Mouse (Mus musculus) testis, adult 2 months (tissue): ENCODE results near the gene Polr2e. TPM values are rescaled to one million over a fixed set of nuclear protein-coding genes. Genes with fewer than 3 reads are reported as not detected.
"Not testable (repeated sequence)": the region's sequence is repeated elsewhere in the genome, so short reads cannot be mapped to it uniquely, and the experiment has no call there.

Source experiments
- H3K27ac ChIP-seq: fragments of 200-500 bp; 2 replicates; pipeline ENCODE4 v1.5.1; 2012; ENCODE audit warnings: low read depth, low read length; ENCODE audit not compliant: control insufficient read depth, insufficient read depth
- H3K27me3 ChIP-seq: fragments of 200-500 bp; 2 replicates; pipeline ENCODE4 v1.6.1; 2012; ENCODE audit warnings: mild to moderate bottlenecking, low read length, moderate library complexity; ENCODE audit not compliant: control insufficient read depth, insufficient read depth
- H3K36me3 ChIP-seq: fragments of 200-500 bp; 2 replicates; pipeline ENCODE4 v1.6.1; 2012; ENCODE audit warnings: mild to moderate bottlenecking, low read length; ENCODE audit not compliant: control insufficient read depth, insufficient read depth
- H3K4me1 ChIP-seq: fragments of 200-500 bp; 2 replicates; pipeline ENCODE4 v1.6.1; 2012; ENCODE audit warnings: low read length; ENCODE audit not compliant: control insufficient read depth, insufficient read depth
- H3K4me3 ChIP-seq: fragments of 200-500 bp; 2 replicates; pipeline ENCODE4 v1.5.1; 2012; ENCODE audit warnings: low read depth, mild to moderate bottlenecking, low read length, moderate library complexity, mixed read lengths; ENCODE audit not compliant: control insufficient read depth
- CTCF ChIP-seq: fragments of 200-500 bp; IDR thresholded peaks from 2 replicates; pipeline ENCODE4 v1.5.1; 2012; ENCODE audit warnings: low read depth, mild to moderate bottlenecking, inconsistent platforms, low read length, moderate library complexity; ENCODE audit not compliant: control insufficient read depth, insufficient read depth, insufficient replicate concordance
- POLR2A ChIP-seq: fragments of 200-500 bp; IDR thresholded peaks from 2 replicates; pipeline ENCODE4 v1.6.1; 2012; ENCODE audit warnings: low read depth, mild to moderate bottlenecking, inconsistent platforms, low read length, moderate library complexity; ENCODE audit not compliant: control insufficient read depth
- polyA plus RNA-seq: library from polyadenylated mRNA; depleted of rRNA; stranded (reverse); fragments of >200 nt; gene quantifications from 2 replicates; pipeline ENCODE4 v1.2.3, GENCODE M21; 2012

Gene Polr2e
- polyA plus RNA-seq, 1 experiment: 104 TPM

GRCm38 (mm10) chr10:80056976-80057682 lies 17.5 kb upstream of the Polr2e start:
- Histone ChIP-seq H3K27ac (no peak overlapping the region), H3K27me3 (no peaks in the 10 kb centered on the region), H3K4me3 (no peak overlapping the region), H3K4me1 (peaks cover 5% of the 10 kb centered on the region; the same call in 1 of the 2 replicates), H3K36me3 (no peaks in the 10 kb centered on the region; the same call in 1 of the 2 replicates)
- TF ChIP-seq CTCF (no peak), POLR2A (no peak)

GRCm38 (mm10) chr10:80056506-80056905 lies 16.9 kb upstream of the Polr2e start:
- Histone ChIP-seq H3K4me3 (peak overlapping the region; percentile 16), H3K4me1 (peaks cover 7% of the 10 kb centered on the region; the same call in 1 of the 2 replicates), H3K27me3 (no peaks in the 10 kb centered on the region), H3K36me3 (no peaks in the 10 kb centered on the region; the same call in 1 of the 2 replicates), H3K27ac (no peak overlapping the region)
- TF ChIP-seq POLR2A: no peak; the same call in 1 of the 2 replicates
- TF ChIP-seq CTCF: no peak

GRCm38 (mm10) chr10:80055891-80056290 lies 16.3 kb upstream of the Polr2e start:
- Histone ChIP-seq H3K36me3 (no peaks in the 10 kb centered on the region; the same call in 1 of the 2 replicates), H3K4me3 (peak overlapping the region; percentile 98), H3K4me1 (peaks cover 10% of the 10 kb centered on the region; the same call in 1 of the 2 replicates), H3K27ac (no peak overlapping the region), H3K27me3 (no peaks in the 10 kb centered on the region)
- TF ChIP-seq CTCF (no peak), POLR2A (no peak)

- Histone ChIP-seq H3K36me3 (no peaks in the 10 kb centered on the region; the same call in 1 of the 2 replicates), H3K4me3 (peak overlapping the region; percentile 98), H3K27me3 (no peaks in the 10 kb centered on the region), H3K4me1 (peaks cover 11% of the 10 kb centered on the region), H3K27ac (no peak overlapping the region)
- TF ChIP-seq POLR2A (no peak), CTCF (no peak)
These were observed 15.8 kb upstream of the Polr2e start for GRCm38 (mm10) chr10:80055364-80055763.

GRCm38 (mm10) chr10:80054911-80055310 lies 15.3 kb upstream of the Polr2e start:
- peaks cover 15% of the 10 kb centered on the region for H3K4me1 ChIP-seq
- H3K27me3 ChIP-seq, H3K36me3 ChIP-seq: not testable (repeated sequence)
- peak overlapping the region; percentile 98 for H3K4me3 ChIP-seq
- H3K27ac ChIP-seq: peak overlapping the region; percentile 100

GRCm38 (mm10) chr10:80053831-80054815 lies 14.5 kb upstream of the Polr2e start:
- Histone ChIP-seq H3K4me1 (peaks cover 15% of the 10 kb centered on the region), H3K4me3 (peak overlapping the region; percentile 98), H3K27me3 (no peaks in the 10 kb centered on the region), H3K36me3 (no peaks in the 10 kb centered on the region; the same call in 1 of the 2 replicates), H3K27ac (peak overlapping the region; percentile 100)
- TF ChIP-seq CTCF: no peak
- TF ChIP-seq POLR2A: peak; percentile 4; the same call in 1 of the 2 replicates

- Histone ChIP-seq H3K36me3 (no peaks in the 10 kb centered on the region; the same call in 1 of the 2 replicates), H3K27ac (peak overlapping the region; percentile 100), H3K27me3 (no peaks in the 10 kb centered on the region), H3K4me1 (peaks cover 15% of the 10 kb centered on the region), H3K4me3 (peak overlapping the region; percentile 98)
- TF ChIP-seq CTCF (no peak), POLR2A (peak; percentile 97)
These were observed 13.7 kb upstream of the Polr2e start for GRCm38 (mm10) chr10:80053259-80053780.
